ENCODE assay signal across 23 mouse cellular contexts in the genomic region with DNA sequence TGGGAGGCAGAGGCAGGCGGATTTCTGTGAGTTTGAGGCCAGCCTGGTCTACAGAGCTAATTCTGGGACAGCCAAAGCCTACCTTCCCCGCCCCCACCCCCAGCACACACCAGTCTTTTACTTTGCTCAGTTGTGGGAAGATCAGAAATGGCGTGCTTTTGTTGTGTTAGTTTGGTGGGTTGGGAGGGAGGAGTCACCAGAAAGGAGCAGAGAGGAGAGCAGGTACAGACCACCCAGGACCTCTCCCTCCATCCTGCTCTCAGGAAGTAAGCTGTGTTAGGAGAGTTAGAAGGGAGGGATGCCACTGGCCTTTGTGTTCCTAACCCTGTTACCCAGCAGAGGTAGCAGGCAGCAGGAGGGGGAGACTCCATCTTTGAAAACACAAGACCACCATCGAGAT. TPM values are rescaled to one million over a fixed set of nuclear protein-coding genes. Genes with fewer than 3 reads are reported as not detected.
A peak's percentile ranks its signal among the peaks of the same experiment; 100 is the strongest.
DNase-seq lines count a peak whose midpoint lies in the region; ATAC-seq and TF ChIP-seq lines count a peak whose summit lies in the region.
"Had no signal": no experiment of that assay in that cellular context is flagged by ENCODE, and none has a peak within 500 bp of the region (broad histone marks: within the 10 kb centered on the region; RNA-seq: fewer than 3 reads in every experiment).

No protein-coding gene starts in this region.

- peak; percentile 46 for DNase-seq in R1 (ENCODE audit: low read depth, low spot score)
- no peak for DNase-seq in urinary bladder, postnatal 10 days (ENCODE audit: low spot score)
- no peak for DNase-seq in lung, postnatal 0 days (ENCODE audit: low spot score)
- no peak for DNase-seq in embryo, embryonic 11 days
- DNase-seq: adrenal gland, adult 8-10 months; adrenal gland, postnatal 14 days; adrenal gland, postnatal 36 days; cerebellum, adult 11-12 months; cerebellum, adult 2 months; cerebellum, adult 9-10 months; cerebellum, postnatal 10 days; cerebellum, postnatal 25 days had no signal

- H3K4me3 ChIP-seq in ES-Bruce4 (ENCODE audit: low read depth, low read length), result no peak overlapping the region
- H3K4me3 ChIP-seq in lung, postnatal 0 days (ENCODE audit: low read depth, low read length), result no peak overlapping the region
- H3K4me3 ChIP-seq: embryonic facial prominence, embryonic 13.5 days; embryonic facial prominence, embryonic 15.5 days; erythroblast, embryonic 14.5 days; forebrain, embryonic 10.5 days; forebrain, embryonic 12.5 days had no signal

- no peaks in the 10 kb centered on the region for H3K27me3 ChIP-seq in ES-Bruce4 (ENCODE audit: control insufficient read depth, insufficient read depth, low read length, poor library complexity, severe bottlenecking)
- H3K27me3 ChIP-seq in lung, postnatal 0 days (replicated peaks; ENCODE audit: insufficient read depth, low read length), result no peaks in the 10 kb centered on the region
- H3K27me3 ChIP-seq: embryonic facial prominence, embryonic 13.5 days; embryonic facial prominence, embryonic 15.5 days; forebrain, embryonic 12.5 days; Patski had no signal

- H3K27ac ChIP-seq in ES-Bruce4 (ENCODE audit: insufficient read depth, low read length), result peak overlapping the region; percentile 67
- H3K27ac ChIP-seq in lung, postnatal 0 days (ENCODE audit: low read length), result no peak overlapping the region
- H3K27ac ChIP-seq: embryonic facial prominence, embryonic 13.5 days; embryonic facial prominence, embryonic 15.5 days; forebrain, embryonic 10.5 days; forebrain, embryonic 12.5 days had no signal

- no peak overlapping the region for H3K4me2 ChIP-seq in lung, postnatal 0 days (replicated peaks; ENCODE audit: low read depth, low read length)
- H3K4me2 ChIP-seq: embryonic facial prominence, embryonic 13.5 days; embryonic facial prominence, embryonic 15.5 days; forebrain, embryonic 12.5 days had no signal

- no peak for TF ChIP-seq CTCF in ES-Bruce4 (IDR thresholded peaks at IDR 0.05; ENCODE audit: low read depth, low read length)
- TF ChIP-seq CTCF in lung, postnatal 0 days (IDR thresholded peaks at IDR 0.05), result no peak

- no peak for TF ChIP-seq POLR2A in ES-Bruce4 (IDR thresholded peaks at IDR 0.05; ENCODE audit: insufficient read depth, low read length)

- H3K9me3 ChIP-seq in ES-Bruce4 (replicated peaks; ENCODE audit: control insufficient read depth, insufficient read depth, low read length, poor library complexity, severe bottlenecking), result no peaks in the 10 kb centered on the region
- no peaks in the 10 kb centered on the region for H3K9me3 ChIP-seq in lung, postnatal 0 days (ENCODE audit: low read length)
- H3K9me3 ChIP-seq: embryonic facial prominence, embryonic 13.5 days; embryonic facial prominence, embryonic 15.5 days; forebrain, embryonic 10.5 days; forebrain, embryonic 12.5 days; G1E had no signal

- H3K36me3 ChIP-seq in ES-Bruce4 (ENCODE audit: control insufficient read depth, insufficient read depth, low read length, poor library complexity, severe bottlenecking), result no peaks in the 10 kb centered on the region
- H3K36me3 ChIP-seq in lung, postnatal 0 days (ENCODE audit: insufficient read depth, low read length), result 0 out of 2 replicates have a peak, but pooled peaks cover 7% of the 10 kb centered on the region

- WGBS in lung, postnatal 0 days, result 69% methylated on average over 4 of the region's 4 CpGs

- no peak for ATAC-seq in lung, postnatal 0 days
- ATAC-seq: activated CD4-positive, CD25-positive, alpha-beta regulatory T cell, adult 4 months; forebrain, embryonic 14.5 days; forebrain, embryonic 16.5 days; Patski had no signal

- no peak overlapping the region for H3K9ac ChIP-seq in ES-Bruce4 (ENCODE audit: low read depth, poor library complexity, severe bottlenecking)
- H3K9ac ChIP-seq in lung, postnatal 0 days (replicated peaks; ENCODE audit: low read depth), result no peak overlapping the region
- H3K9ac ChIP-seq: embryonic facial prominence, embryonic 13.5 days; embryonic facial prominence, embryonic 15.5 days; forebrain, embryonic 12.5 days had no signal

- 0 out of 2 replicates have a peak, but pooled peaks have one; percentile 8 for TF ChIP-seq EP300 in ES-Bruce4 (IDR thresholded peaks at IDR 0.05; ENCODE audit: insufficient read depth, low read depth, low read length)
- TF ChIP-seq EP300 in lung, postnatal 0 days (IDR thresholded peaks at IDR 0.05), result no peak

- peaks cover 8% of the 10 kb centered on the region for H3K4me1 ChIP-seq in ES-Bruce4 (ENCODE audit: control insufficient read depth, insufficient read depth, low read length)
- no peaks in the 10 kb centered on the region for H3K4me1 ChIP-seq in lung, postnatal 0 days (ENCODE audit: insufficient read depth, low read depth, low read length)
- H3K4me1 ChIP-seq: embryonic facial prominence, embryonic 13.5 days; embryonic facial prominence, embryonic 15.5 days; forebrain, embryonic 10.5 days; forebrain, embryonic 12.5 days had no signal

RNA-seq across cellular contexts. Expression of a gene that starts 16.8 kb away (rescaled TPM):
- 28.5 and 40.0 TPM in 2 replicates for polyA plus RNA-seq in ES-Bruce4 (2011; ENCODE audit: insufficient read depth, insufficient read length, low read depth, missing spikeins)
- polyA plus RNA-seq in lung, postnatal 0 days (2015; fragmentation: Nextera tagmentation; extraction: Ambion mirVana), result 9.1 and 21.1 TPM in 2 replicates

RNA-seq across cellular contexts. Expression of a gene that starts 28.4 kb away (rescaled TPM):
- polyA plus RNA-seq in ES-Bruce4 (2011; ENCODE audit: insufficient read depth, insufficient read length, low read depth, missing spikeins), result 18.2 and 18.9 TPM in 2 replicates
- 0.81 and 0.89 TPM in 2 replicates for polyA plus RNA-seq in lung, postnatal 0 days (2015; fragmentation: Nextera tagmentation; extraction: Ambion mirVana)

RNA-seq across cellular contexts. Expression of a gene that starts 33.7 kb away (rescaled TPM):
- polyA plus RNA-seq in ES-Bruce4 (2011; ENCODE audit: insufficient read depth, insufficient read length, low read depth, missing spikeins), result 70.7 and 72.0 TPM in 2 replicates
- 34.2 and 36.8 TPM in 2 replicates for polyA plus RNA-seq in lung, postnatal 0 days (2015; fragmentation: Nextera tagmentation; extraction: Ambion mirVana)

Comparison
In these comparisons a context has a peak if more than half of its experiments do, and no peak if none do; other contexts are left out.
1. RNA of a gene that starts 28.4 kb away (polyA plus RNA-seq): 18.2 to 18.9 TPM in ES-Bruce4; 0.81 to 0.89 TPM in lung, postnatal 0 days; every median in the first group is over 10 times any median in the second.